Mouse (Mus musculus) urinary bladder, adult 18-20 months (tissue): ENCODE data around the gene Wnt7a.

Experiments used
- DNase-seq, 2 experiments: peaks; one replicate each; pipeline ENCODE4 v3.0.0; 2022; ENCODE audit warnings: low spot score in 2 of 2, mixed read lengths in 2 of 2

Wnt7a gene

DNA sequence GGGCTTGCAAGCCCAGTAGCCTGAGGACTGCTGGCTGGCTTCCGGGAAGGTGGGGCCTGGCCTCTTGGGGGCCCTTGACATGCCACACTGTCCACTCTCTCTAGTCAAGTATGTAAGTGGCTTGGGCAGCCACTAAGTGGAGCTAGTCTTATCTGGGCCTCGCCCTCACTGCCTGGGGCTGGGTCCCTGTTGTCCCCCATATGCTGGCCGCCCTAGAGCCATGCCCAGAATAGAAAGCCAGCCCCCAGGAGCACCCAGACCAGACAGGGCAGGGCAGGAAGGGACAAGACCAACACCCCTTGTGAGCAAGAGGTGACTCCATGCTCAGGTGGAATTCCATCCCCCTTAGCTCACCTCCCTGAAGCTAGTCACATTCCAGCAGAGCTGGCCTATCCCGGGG is 22.0 kb downstream of the Wnt7a start:
- no peak for DNase-seq

GRCm38 (mm10) chr6:91384415-91384814 is 26.7 kb downstream of the Wnt7a start:
- no peak for DNase-seq

DNA sequence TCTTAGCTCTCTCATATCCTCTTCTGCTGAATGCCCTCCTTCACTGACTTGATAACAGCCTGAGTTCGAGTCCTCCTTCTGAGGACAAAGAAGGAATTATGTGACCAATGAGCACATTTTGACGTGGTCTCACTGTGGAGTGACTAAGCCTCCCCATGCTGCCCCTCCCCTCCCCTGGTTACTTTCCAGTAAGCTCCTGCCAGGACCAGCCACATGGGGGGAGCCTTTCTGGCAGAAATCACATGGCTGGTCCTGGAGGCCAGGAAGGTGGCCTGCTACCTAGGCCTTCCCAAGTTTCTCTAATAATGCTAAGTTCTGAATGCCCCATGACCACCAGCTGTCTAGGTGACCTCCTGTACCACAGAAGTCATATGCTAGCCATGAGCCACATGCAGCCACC is 27.3 kb downstream of the Wnt7a start:
- DNase-seq, result no peak

GRCm38 (mm10) chr6:91383303-91383702 is 27.9 kb downstream of the Wnt7a start:
- no peak for DNase-seq

DNA sequence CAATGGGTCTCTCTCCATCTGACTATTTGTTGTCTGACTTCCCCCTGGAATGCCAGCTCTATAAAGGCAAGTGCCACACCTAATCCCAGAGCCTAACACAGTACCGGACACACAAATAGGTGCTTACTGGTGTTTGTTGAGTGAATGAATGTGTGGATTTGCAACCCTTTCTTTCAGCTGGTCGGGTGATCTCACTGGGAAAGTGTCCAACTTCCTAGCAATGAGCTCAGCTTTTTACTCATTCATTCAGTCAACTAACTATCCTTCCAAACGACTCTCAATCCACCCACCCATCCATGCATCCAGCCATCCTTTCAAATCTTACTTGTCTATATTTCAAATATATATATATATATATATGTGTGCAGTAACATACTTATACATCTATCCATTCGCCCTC is 31.3 kb downstream of the Wnt7a start:
- no peak for DNase-seq

DNA sequence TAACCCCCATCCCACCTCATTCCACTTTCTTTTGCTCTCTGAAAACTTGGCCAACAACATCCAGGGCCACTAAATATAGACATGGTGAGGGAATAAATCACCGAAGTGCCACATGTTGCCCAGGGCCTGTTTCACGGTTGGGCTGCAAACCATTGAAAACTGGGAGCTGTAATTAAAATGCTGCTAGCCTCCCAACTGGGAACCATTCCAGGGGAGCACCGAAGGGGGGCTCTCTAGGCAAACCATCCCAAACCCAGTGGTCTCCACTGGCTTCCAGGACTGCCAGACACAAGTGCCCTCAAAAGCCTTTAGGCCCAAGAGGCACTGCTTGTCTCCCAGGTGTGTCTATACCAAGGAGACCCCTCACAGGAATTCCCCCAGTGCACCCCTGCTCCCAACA is 31.9 kb downstream of the Wnt7a start:
- DNase-seq, result no peak

- DNase-seq, result no peak
Observed at GRCm38 (mm10) chr6:91372977-91373376, 38.2 kb downstream of the Wnt7a start.

DNA sequence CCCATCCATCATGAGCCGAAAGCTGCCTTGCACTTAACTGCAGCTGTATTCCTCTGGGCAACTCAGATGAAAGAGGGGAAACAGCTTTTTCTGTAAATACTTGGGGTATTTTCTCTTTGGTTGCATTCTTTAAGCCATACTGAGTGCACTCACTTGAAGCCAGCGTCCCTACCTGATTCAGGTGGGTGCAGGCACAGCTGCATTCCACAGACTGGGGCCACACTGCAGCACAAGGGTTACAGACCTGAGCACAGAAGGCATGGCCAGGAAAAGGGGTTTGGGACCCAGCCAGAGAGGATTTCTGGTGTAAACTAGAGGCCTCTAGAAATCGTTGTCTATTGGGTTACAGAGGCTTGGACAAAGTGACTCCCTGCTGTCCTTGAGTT is 38.6 kb downstream of the Wnt7a start:
- no peak for DNase-seq

- no peak for DNase-seq
Observed at GRCm38 (mm10) chr6:91371912-91372585, 39.1 kb downstream of the Wnt7a start.

DNA sequence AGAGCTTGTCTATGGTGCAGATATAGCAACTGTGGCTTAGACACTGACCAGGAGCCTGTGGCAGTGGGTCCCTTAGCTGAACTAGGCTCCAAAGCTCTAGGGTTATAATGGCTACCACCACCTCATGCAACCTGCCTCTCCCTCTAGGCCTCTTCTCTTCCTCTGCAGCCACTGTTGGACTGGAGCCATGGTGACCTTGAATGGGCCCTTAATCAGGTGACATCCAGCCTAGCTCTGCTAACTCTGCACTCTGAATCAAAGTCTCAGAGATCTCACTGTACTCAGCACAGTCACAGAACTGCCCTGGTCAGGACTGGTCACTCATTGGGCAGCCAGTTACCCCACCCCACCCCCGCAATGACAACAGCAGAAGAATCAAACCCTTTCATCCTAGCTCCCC is 44.4 kb downstream of the Wnt7a start:
- DNase-seq, result no peak

DNA sequence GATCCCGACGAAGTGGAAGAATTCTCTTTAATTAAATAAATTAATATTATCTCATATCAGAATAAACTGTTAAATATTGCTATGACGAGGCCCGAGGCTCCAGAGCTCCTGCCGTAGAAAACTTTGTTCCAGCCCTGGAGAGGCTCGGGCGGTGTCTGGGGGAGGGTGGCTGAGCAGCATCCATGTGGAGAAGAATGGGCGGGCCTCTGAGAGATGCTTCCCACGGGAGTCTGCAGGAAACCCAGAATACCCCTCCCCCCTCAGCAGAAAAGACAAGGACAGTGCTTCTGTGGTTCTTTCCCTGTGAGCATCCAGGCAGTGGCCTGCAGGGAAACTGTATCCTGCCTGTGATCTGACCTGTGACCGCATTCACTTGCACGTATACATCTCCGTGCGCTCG is 45.7 kb downstream of the Wnt7a start:
- no peak for DNase-seq

GRCm38 (mm10) chr6:91362756-91363155 is 48.4 kb downstream of the Wnt7a start:
- DNase-seq, result no peak

DNA sequence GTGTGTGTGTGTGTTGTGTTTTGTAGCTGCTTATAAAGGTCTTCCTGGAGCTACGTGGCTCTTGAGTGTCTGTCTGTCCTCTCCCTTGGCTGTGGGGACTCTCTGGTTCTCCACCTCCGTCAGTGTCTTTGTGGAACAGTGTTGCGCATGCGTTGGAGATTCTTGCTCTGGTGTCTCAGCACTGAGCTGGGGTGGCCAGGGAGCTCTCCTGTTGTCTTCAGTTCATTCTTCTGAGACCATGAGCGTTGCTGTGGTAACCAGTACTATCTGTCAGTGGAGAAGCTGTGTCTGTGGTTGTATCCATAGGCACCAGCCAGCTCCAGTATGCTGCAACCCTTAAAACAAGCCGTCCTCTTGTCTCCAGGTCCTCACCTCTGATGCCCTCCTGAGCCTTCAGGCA is 50.2 kb downstream of the Wnt7a start:
- DNase-seq, result no peak

GRCm38 (mm10) chr6:91360371-91360690 is 50.8 kb downstream of the Wnt7a start:
- DNase-seq, result no peak

- DNase-seq, result no peak
Observed at GRCm38 (mm10) chr6:91359672-91360370, 51.3 kb downstream of the Wnt7a start.

DNA sequence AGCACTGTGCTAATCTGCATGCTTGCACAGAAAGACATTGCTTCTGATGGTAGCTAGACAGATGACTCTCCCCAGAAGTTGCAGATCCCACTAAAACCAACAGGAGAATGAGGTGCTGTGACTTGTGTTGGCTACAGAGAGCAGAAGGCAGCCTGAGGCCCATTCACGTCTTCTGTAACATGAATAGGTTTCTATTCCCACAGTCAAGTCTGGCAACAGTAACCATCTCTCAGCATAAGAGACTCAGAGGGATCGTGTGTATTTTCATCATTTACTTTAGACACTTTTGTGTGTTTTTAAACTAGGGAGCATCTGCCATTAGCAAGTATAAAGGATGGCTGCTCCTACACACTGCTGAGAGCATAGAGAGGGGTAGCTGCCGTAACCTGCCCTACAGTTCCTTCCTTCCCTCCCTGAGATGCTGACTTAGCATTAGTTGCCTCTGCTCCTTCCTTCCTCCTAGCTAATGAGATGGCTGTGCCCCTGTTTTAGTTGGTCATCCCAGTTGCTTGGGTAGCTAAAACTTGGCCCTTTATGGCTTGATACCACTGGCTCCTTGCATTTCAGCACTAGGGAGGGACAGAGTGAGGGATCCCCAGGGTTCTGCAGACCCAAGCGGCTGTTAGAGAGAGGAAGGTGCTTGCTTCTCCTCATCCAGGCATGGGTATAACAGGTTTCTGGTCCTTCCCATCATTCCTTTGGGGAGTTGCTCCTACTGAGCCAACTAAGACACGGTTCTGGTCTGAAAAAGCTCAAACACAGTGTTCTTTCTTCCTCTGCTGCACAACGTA is 52.1 kb downstream of the Wnt7a start:
- DNase-seq, result no peak

DNA sequence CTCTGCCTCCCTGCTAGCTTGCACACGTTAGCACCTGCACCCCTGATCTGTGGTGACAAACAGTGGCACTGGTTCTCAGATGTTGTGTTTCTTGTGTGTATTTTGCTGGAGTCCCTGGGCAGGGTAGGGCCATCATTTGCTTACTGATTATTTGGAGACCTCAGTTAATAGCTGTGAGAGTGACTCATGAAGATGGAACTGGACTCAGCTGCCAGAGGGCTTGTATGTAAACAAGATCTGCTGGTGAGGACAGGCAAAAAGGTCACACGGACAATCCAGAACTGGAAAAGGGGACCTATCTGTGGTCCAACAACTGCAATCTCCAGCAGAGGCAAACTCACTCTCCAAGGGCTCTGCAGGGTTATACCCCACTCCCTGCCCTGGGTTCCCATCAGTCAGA is 52.8 kb downstream of the Wnt7a start:
- DNase-seq, result no peak

DNA sequence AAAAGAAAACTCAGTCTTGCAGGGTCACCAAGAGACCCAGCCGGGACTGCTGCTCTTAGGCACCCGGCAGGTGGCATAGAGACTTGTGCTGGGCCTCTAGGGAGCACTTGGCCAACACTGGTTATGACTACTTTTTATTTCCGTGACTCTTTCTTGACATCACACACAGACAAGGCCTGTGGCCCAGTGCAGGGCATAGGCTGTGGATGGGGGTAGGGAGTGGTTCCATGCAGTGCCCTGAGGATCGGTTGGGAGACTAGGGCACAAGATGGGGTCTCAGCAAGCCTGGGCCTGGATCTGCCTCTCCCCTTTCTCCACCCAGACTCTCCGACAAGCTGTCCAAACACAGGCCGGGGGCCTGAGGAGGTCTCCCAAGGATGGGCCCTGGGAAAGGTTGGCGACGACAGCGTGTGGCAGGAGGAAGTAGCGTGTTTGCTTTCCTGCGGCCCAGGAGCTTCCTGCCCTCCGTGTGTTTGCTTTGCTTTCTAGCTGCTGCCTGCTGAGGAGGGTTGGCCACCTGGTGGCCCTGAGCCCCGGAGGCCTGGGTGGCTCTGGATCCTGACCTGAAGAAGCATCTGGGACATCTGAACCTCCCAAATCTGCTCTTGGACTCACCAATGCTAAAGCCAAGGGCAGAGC is 53.8 kb downstream of the Wnt7a start:
- no peak for DNase-seq

DNA sequence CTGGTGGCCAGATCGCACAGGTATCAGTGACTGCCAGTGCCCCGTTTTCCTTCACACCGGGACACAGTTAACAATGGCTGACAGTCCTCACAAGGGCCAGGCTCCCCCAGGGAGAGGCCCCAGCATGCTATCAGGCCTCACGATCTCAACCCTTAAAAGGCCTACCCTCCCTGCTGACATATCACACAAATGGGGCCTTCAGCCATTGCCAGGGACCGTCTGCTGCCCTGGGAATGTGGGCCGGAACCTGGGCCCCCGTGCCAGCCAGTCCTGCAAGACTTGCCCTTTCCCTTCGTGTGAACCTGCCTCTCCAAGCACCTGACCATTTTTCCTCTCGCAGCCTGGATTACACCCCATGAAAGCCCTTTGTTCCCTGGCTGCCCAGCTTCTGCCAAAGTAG is 61.5 kb downstream of the Wnt7a start:
- DNase-seq, result no peak

DNA sequence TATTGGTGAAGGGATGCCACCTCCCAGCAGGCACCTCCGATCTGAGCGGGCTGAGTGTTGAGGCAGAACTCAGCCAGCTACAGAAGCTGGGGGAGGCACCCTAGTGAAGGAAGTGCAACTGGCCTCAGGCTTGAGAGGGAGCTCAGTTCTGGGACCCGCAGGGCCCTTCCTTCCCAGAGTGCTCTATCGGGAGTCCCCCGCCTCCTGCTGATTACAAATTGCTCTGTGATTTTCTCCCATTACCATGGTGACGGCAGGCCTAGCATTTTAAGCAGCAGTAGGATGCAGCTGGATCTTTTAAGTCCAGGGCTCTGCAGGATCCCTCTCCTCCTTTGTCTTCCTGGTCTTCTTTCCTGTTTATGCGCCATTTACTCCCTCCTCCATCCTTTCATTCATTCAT is 63.4 kb downstream of the Wnt7a start:
- DNase-seq, result no peak

DNA sequence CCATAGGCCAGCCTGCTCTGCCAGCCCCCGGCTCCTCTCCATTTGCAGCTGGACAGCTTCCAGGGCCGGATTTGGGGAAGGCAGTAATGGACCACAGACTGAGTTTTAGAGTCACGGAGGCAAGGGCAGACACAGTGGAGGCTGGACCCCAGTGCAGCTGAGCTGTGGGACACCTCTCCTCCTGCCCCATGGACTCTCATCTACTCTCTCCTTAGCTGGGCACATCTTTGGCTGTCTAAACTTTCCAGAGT is 64.3 kb downstream of the Wnt7a start:
- no peak for DNase-seq

GRCm38 (mm10) chr6:91346071-91346905 is 64.9 kb downstream of the Wnt7a start:
- no peak for DNase-seq
